Mouse (Mus musculus) lung, postnatal 0 days (tissue): ENCODE results near the gene Plxnd1. TPM values are rescaled to one million over a fixed set of nuclear protein-coding genes. Genes with fewer than 3 reads are reported as not detected.

Experiments used
- ATAC-seq: fragments of 200-750 bp; cut with Nextera tagmentation; 2 replicates; pipeline ENCODE4 v1.8.0; 2017; ENCODE audit warnings: moderate library complexity
- DNase-seq: peaks from one replicate; pipeline ENCODE4 v3.0.0-alpha.2; 2016; ENCODE audit warnings: low spot score
- H3K27ac ChIP-seq: fragments of 300-500 bp; sonication (generic); 2 replicates; pipeline ENCODE4 v1.5.1; 2014; ENCODE audit warnings: antibody characterized with exemption, mild to moderate bottlenecking, low read length, mixed read lengths
- H3K27me3 ChIP-seq: fragments of 300-500 bp; sonication (generic); replicated peaks from 2 replicates; pipeline ENCODE4 v1.6.1; 2014; ENCODE audit warnings: low read length, mixed read lengths; ENCODE audit not compliant: insufficient read depth
- H3K36me3 ChIP-seq: fragments of 300-500 bp; sonication (generic); 2 replicates; pipeline ENCODE4 v1.6.1; 2014; ENCODE audit warnings: low read length, mixed read lengths; ENCODE audit not compliant: insufficient read depth
- H3K4me1 ChIP-seq: fragments of 300-500 bp; sonication (generic); 2 replicates; pipeline ENCODE4 v1.6.1; 2014; ENCODE audit warnings: antibody characterized with exemption, low read depth, low read length, mixed read lengths; ENCODE audit not compliant: insufficient read depth
- H3K4me2 ChIP-seq: fragments of 300-500 bp; sonication (generic); replicated peaks from 2 replicates; pipeline ENCODE4 v1.6.1; 2014; ENCODE audit warnings: low read depth, mild to moderate bottlenecking, low read length, moderate library complexity, mixed read lengths
- H3K4me3 ChIP-seq: fragments of 300-500 bp; sonication (generic); 2 replicates; pipeline ENCODE4 v1.5.1; 2014; ENCODE audit warnings: low read depth, low read length
- H3K9ac ChIP-seq: fragments of 300-500 bp; sonication (generic); replicated peaks from 2 replicates; pipeline ENCODE4 v1.6.1; 2014; ENCODE audit warnings: low read depth, mild to moderate bottlenecking
- H3K9me3 ChIP-seq: fragments of 300-500 bp; sonication (generic); 2 replicates; pipeline ENCODE4 v1.6.1; 2016; ENCODE audit warnings: low read length, mixed read lengths
- CTCF ChIP-seq: IDR thresholded peaks from 2 replicates; pipeline ENCODE4 v1.5.1; 2016; ENCODE audit warnings: antibody characterized with exemption, mild to moderate bottlenecking
- EP300 ChIP-seq: IDR thresholded peaks from 2 replicates; pipeline ENCODE4 v1.6.1; 2016; ENCODE audit warnings: antibody characterized with exemption, mild to moderate bottlenecking, control low read depth
- WGBS: fragments of 180-500 bp; shearing (Covaris S2); extraction: QIAGEN DNeasy Blood & Tissue Kit; methylation state at CpG from one replicate; pipeline ENCODE4 v1.1.7; 2014; 5-methylcytosine and 5-hydroxymethylcytosine counted together
- polyA plus RNA-seq: library from polyadenylated mRNA; unstranded; fragments of >200 nt; fragmentation: Nextera tagmentation; extraction: Ambion mirVana; gene quantifications from 2 replicates; pipeline ENCODE4 v1.2.1, GENCODE M21; 2015

Gene Plxnd1
- polyA plus RNA-seq, 1 experiment from 2014 or later: 26.9 TPM

DNA sequence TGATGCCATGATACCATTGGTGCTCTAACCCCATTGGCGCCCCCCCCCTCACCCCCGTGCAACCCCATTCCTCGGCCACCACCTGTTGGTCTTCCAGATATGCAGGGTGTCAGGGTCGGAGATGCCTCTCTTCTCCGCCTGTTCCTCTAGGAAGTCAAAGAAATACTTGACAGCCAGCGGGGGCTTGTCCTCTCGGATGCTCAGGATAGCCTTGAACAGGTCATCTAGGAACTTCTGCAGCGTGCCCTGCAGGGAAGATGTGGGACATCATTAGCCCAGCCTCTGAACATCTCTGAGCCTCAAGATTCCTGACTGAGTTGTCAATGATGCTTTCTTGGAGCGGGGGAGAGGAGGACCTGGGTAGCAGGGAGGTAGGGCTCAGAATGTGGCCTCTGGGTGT is 36.4 kb downstream of the Plxnd1 start:
- no peak for TF ChIP-seq EP300
- H3K9me3 ChIP-seq: no peaks in the 10 kb centered on the region
- 83% methylated on average over 9 of the region's 9 CpGs for whole genome bisulfite sequencing
- DNase-seq (no peak), ATAC-seq (no peak)
- no peak overlapping the region for H3K4me2 ChIP-seq
- H3K4me3 ChIP-seq: no peak overlapping the region
- no peak overlapping the region; the same call in 1 of the 2 replicates for H3K27ac ChIP-seq
- peaks cover 23% of the 10 kb centered on the region for H3K4me1 ChIP-seq
- no peaks in the 10 kb centered on the region for H3K27me3 ChIP-seq
- peaks cover 10% of the 10 kb centered on the region; the same call in 1 of the 2 replicates for H3K36me3 ChIP-seq
- no peak overlapping the region for H3K9ac ChIP-seq

GRCm38 (mm10) chr6:115957681-115958080 is 37.1 kb downstream of the Plxnd1 start:
- DNase-seq (no peak), ATAC-seq (no peak)
- H3K27me3 ChIP-seq: no peaks in the 10 kb centered on the region
- WGBS: 27% methylated on average over 6 of the region's 6 CpGs
- H3K4me2 ChIP-seq: no peak overlapping the region
- H3K4me3 ChIP-seq: no peak overlapping the region
- H3K4me1 ChIP-seq: peaks cover 23% of the 10 kb centered on the region
- no peak for TF ChIP-seq CTCF
- TF ChIP-seq EP300: no peak
- peak overlapping the region; percentile 28 for H3K27ac ChIP-seq
- no peaks in the 10 kb centered on the region for H3K9me3 ChIP-seq
- no peak overlapping the region for H3K9ac ChIP-seq
- peaks cover 11% of the 10 kb centered on the region; the same call in 1 of the 2 replicates for H3K36me3 ChIP-seq

GRCm38 (mm10) chr6:115956922-115957601 is 37.7 kb downstream of the Plxnd1 start:
- peak; percentile 86 for ATAC-seq
- H3K36me3 ChIP-seq: peaks cover 11% of the 10 kb centered on the region; the same call in 1 of the 2 replicates
- peaks cover 23% of the 10 kb centered on the region for H3K4me1 ChIP-seq
- TF ChIP-seq EP300: peak; percentile 88
- no peak for TF ChIP-seq CTCF
- H3K9me3 ChIP-seq: no peaks in the 10 kb centered on the region
- H3K9ac ChIP-seq: no peak overlapping the region
- no peaks in the 10 kb centered on the region for H3K27me3 ChIP-seq
- no peak overlapping the region for H3K4me2 ChIP-seq
- no peak overlapping the region for H3K4me3 ChIP-seq
- peak; percentile 97 for DNase-seq
- WGBS: 27% methylated on average over 16 of the region's 16 CpGs
- H3K27ac ChIP-seq: peak overlapping the region; percentile 28

GRCm38 (mm10) chr6:115956418-115956921 is 38.3 kb downstream of the Plxnd1 start:
- H3K4me1 ChIP-seq: peaks cover 23% of the 10 kb centered on the region
- no peak overlapping the region for H3K9ac ChIP-seq
- ATAC-seq: no peak
- TF ChIP-seq EP300 (no peak), CTCF (peak; percentile 59)
- DNase-seq: no peak
- 27% methylated on average over 13 of the region's 13 CpGs for WGBS
- peaks cover 11% of the 10 kb centered on the region; the same call in 1 of the 2 replicates for H3K36me3 ChIP-seq
- no peak overlapping the region for H3K4me3 ChIP-seq
- no peak overlapping the region for H3K4me2 ChIP-seq
- H3K27me3 ChIP-seq: no peaks in the 10 kb centered on the region
- H3K27ac ChIP-seq: no peak overlapping the region
- no peaks in the 10 kb centered on the region for H3K9me3 ChIP-seq

DNA sequence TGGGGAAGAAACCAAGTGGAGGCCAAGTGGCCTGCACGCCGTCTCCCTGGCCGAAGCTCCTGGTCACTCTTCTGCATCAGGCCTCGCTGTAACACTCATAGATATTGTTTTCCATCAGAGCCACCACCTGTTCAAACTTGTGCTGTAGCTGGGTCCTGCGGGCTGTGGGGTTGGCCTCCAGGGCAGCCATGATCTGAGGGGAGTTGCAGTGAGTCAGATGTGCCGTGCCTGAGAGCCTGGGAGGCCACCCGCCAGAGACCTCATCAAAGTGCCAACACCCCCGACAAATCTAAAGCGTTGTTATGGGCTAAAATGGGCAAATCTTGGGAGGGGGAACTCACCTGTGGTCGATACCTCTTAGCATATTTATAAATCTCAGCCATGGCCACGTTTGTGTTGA is 39.1 kb downstream of the Plxnd1 start:
- peaks cover 23% of the 10 kb centered on the region for H3K4me1 ChIP-seq
- DNase-seq (no peak), ATAC-seq (no peak)
- TF ChIP-seq CTCF (no peak), EP300 (no peak)
- H3K9ac ChIP-seq: no peak overlapping the region
- H3K4me3 ChIP-seq: no peak overlapping the region
- H3K4me2 ChIP-seq: no peak overlapping the region
- H3K27ac ChIP-seq: 0 out of 2 replicates have a peak overlapping the region, but pooled peaks have one; percentile 20
- peaks cover 10% of the 10 kb centered on the region; the same call in 1 of the 2 replicates for H3K36me3 ChIP-seq
- 81% methylated on average over 11 of the region's 11 CpGs for whole genome bisulfite sequencing
- no peaks in the 10 kb centered on the region for H3K9me3 ChIP-seq
- H3K27me3 ChIP-seq: no peaks in the 10 kb centered on the region

GRCm38 (mm10) chr6:115955169-115955568 is 39.6 kb downstream of the Plxnd1 start:
- H3K27ac ChIP-seq: 0 out of 2 replicates have a peak overlapping the region, but pooled peaks have one; percentile 20
- no peaks in the 10 kb centered on the region for H3K9me3 ChIP-seq
- 80% methylated on average over 4 of the region's 4 CpGs for whole genome bisulfite sequencing
- DNase-seq (no peak), ATAC-seq (no peak)
- H3K9ac ChIP-seq: no peak overlapping the region
- no peak overlapping the region for H3K4me2 ChIP-seq
- H3K4me3 ChIP-seq: no peak overlapping the region
- peaks cover 23% of the 10 kb centered on the region for H3K4me1 ChIP-seq
- H3K27me3 ChIP-seq: no peaks in the 10 kb centered on the region
- TF ChIP-seq CTCF: no peak
- TF ChIP-seq EP300: no peak
- H3K36me3 ChIP-seq: peaks cover 5% of the 10 kb centered on the region; the same call in 1 of the 2 replicates
